Mouse (Mus musculus): Measurements from ENCODE around the gene Hspa12a.

DNA sequence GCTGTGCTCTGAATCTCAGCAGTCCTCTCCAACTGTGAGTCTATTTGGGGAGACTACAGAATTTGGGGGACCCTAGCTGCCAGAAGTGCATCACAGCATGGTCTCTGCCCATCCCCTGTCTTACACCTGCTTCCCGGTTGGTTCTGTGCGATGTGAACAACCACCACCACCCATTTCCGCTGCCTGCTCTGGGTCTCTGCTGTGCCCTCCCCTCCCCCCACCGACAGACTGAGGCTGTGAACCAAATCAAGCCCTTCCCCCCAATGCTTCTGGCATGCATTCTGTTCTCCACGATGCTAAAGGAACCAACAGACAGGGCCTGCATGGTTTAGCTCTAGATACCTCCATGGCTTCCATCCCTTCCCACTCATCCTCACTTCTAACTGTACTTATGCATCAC lies 78.2 kb downstream of the Hspa12a start:
- TF ChIP-seq ZNF384 (IDR thresholded peaks at IDR 0.05; ENCODE audit: low read depth, low read length), result no peak
- no peak for TF ChIP-seq ZC3H11A (IDR thresholded peaks at IDR 0.05; ENCODE audit: borderline replicate concordance, low read depth, low read length)
- TF ChIP-seq MAFK (IDR thresholded peaks at IDR 0.05; ENCODE audit: insufficient read depth, low read depth, low read length), result no peak
- TF ChIP-seq CHD2 (IDR thresholded peaks at IDR 0.05; ENCODE audit: low read depth, low read length), result no peak
